Mouse (Mus musculus) thymus, adult 2 months (tissue): ENCODE measurements around the gene Utp20. TPM values are rescaled to one million over a fixed set of nuclear protein-coding genes. Genes with fewer than 3 reads are reported as not detected.
"Not testable (repeated sequence)": the region's sequence is repeated elsewhere in the genome, so short reads cannot be mapped to it uniquely, and the experiment has no call there.

Source experiments
- DNase-seq: peaks from one replicate; pipeline ENCODE4 v3.0.0; 2021
- H3K27ac ChIP-seq: fragments of 200-500 bp; 2 replicates; pipeline ENCODE4 v1.5.1; 2012; ENCODE audit warnings: low read length, control low read depth; ENCODE audit not compliant: control insufficient read depth, insufficient read depth
- H3K27me3 ChIP-seq: fragments of 200-500 bp; 2 replicates; pipeline ENCODE4 v1.6.1; 2012; ENCODE audit warnings: mild to moderate bottlenecking, low read length, moderate library complexity, mixed read lengths; ENCODE audit not compliant: control insufficient read depth, insufficient read depth
- H3K36me3 ChIP-seq: fragments of 200-500 bp; 2 replicates; pipeline ENCODE4 v1.6.1; 2012; ENCODE audit warnings: mild to moderate bottlenecking, low read length, moderate library complexity; ENCODE audit not compliant: control insufficient read depth, insufficient read depth
- H3K4me1 ChIP-seq: fragments of 200-500 bp; replicated peaks from 2 replicates; pipeline ENCODE4 v1.6.1; 2012; ENCODE audit warnings: low read length; ENCODE audit not compliant: control insufficient read depth, insufficient read depth
- H3K4me3 ChIP-seq: fragments of 200-500 bp; 2 replicates; pipeline ENCODE4 v1.5.1; 2012; ENCODE audit warnings: mild to moderate bottlenecking, low read length, control low read depth, moderate library complexity; ENCODE audit not compliant: control insufficient read depth, insufficient read depth
- CTCF ChIP-seq: fragments of 200-500 bp; IDR thresholded peaks from 2 replicates; pipeline ENCODE4 v1.5.1; 2012; ENCODE audit warnings: mild to moderate bottlenecking, control low read depth, low read length, moderate library complexity, borderline replicate concordance; ENCODE audit not compliant: control insufficient read depth, poor library complexity, insufficient read depth; ENCODE audit errors: extremely low read depth
- POLR2A ChIP-seq: fragments of 200-500 bp; IDR thresholded peaks from 2 replicates; pipeline ENCODE4 v1.6.1; 2012; ENCODE audit warnings: mild to moderate bottlenecking, low read length, control low read depth, moderate library complexity; ENCODE audit not compliant: control insufficient read depth, poor library complexity, insufficient read depth; ENCODE audit errors: extremely low read depth
- WGBS: fragments of 180-500 bp; shearing (Covaris S2); methylation state at CpG from one replicate; pipeline ENCODE4 v1.1.7; 2018; 5-methylcytosine and 5-hydroxymethylcytosine counted together
- polyA plus RNA-seq: library from polyadenylated mRNA; depleted of rRNA; stranded (reverse); fragments of >200 nt; gene quantifications from 2 replicates; pipeline ENCODE4 v1.2.3, GENCODE M21; 2012

The Utp20 gene
- polyA plus RNA-seq, 1 experiment: 6.6 TPM

GRCm38 (mm10) chr10:88794606-88795005, 32.0 kb downstream of the Utp20 start:
- Histone ChIP-seq H3K4me3 (no peak overlapping the region), H3K4me1 (no peaks in the 10 kb centered on the region), H3K36me3 (no peaks in the 10 kb centered on the region; the same call in 1 of the 2 replicates), H3K27ac (no peak overlapping the region), H3K27me3 (no peaks in the 10 kb centered on the region)
- no peak for DNase-seq
- WGBS: 97% methylated on average over 8 of the region's 8 CpGs
- TF ChIP-seq CTCF: no peak
- TF ChIP-seq POLR2A: no peak

DNA sequence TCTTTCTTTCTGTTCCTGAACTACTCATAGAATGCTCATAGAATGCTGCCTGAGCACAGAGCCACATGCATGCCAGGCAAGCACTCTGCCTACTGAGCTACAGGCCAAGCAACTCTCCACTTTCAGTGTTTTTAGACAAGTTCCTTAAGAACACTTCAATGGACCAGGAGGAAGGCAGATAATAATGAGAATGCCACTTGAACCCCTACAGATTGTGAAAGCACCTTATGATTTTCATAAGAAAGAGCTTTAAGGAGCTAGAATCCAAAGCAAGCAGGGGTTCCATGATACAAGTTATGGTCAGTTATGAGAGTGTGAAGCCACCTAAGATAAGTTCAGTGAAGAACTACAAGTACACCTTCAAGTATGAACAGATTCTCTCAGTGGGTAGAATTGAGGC, 32.9 kb downstream of the Utp20 start:
- no peak for DNase-seq
- Histone ChIP-seq H3K4me1 (no peaks in the 10 kb centered on the region), H3K27me3 (no peaks in the 10 kb centered on the region), H3K27ac (no peak overlapping the region), H3K4me3 (no peak overlapping the region), H3K36me3 (no peaks in the 10 kb centered on the region; the same call in 1 of the 2 replicates)
- TF ChIP-seq CTCF (no peak), POLR2A (no peak)

DNA sequence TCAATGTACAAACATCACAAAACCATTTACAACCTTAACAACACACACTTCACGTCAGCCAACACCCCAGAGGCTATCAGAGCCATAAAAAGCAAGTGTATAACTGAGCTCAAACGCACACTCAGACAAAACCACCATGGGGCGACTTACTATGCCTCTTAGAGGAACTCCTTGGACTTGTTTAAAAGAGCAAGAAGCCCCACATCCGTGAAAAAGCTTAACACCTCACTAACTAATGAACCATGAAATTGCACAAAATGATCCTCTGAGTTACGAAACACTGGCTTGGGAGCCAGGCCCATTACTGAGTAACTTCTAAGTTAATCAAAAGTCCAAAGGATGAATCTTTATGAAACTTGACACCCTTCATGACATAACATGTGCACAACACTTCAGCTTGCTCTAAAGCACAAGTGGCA, 42.1 kb downstream of the Utp20 start:
- DNase-seq: no peak
- Histone ChIP-seq H3K36me3 (peaks cover 5% of the 10 kb centered on the region), H3K27ac (no peak overlapping the region), H3K4me1 (no peaks in the 10 kb centered on the region), H3K4me3 (no peak overlapping the region), H3K27me3 (no peaks in the 10 kb centered on the region)
- 93% methylated on average over 5 of the region's 5 CpGs for WGBS
- TF ChIP-seq POLR2A (no peak), CTCF (no peak)

GRCm38 (mm10) chr10:88783941-88784340, 42.7 kb downstream of the Utp20 start:
- DNase-seq: no peak
- Histone ChIP-seq H3K36me3 (peaks cover 5% of the 10 kb centered on the region), H3K4me1 (no peaks in the 10 kb centered on the region), H3K4me3 (no peak overlapping the region), H3K27ac (no peak overlapping the region), H3K27me3 (no peaks in the 10 kb centered on the region)
- 96% methylated on average over 5 of the region's 5 CpGs for WGBS
- TF ChIP-seq CTCF (no peak), POLR2A (no peak)

DNA sequence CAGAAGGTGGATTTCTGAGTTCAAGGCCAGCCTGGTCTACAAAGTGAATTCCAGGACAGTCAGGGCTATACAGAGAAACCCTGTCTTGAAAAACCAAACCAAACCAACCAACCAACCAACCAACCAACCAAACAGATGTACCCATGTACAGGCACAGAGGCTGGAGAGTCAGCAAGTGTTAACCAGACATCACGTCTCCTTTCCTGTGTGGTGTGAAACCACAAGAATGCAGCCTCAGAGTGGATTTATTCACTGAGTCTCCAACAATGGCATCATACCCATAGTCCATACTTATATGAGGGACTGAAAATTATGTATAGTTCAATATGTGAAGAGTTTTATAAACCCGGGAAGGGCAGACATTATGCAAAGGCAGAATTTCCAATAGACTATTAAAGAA, 43.5 kb downstream of the Utp20 start:
- WGBS: 77% methylated on average over 2 of the region's 2 CpGs
- not testable (repeated sequence) for H3K4me3 ChIP-seq, H3K27me3 ChIP-seq, H3K27ac ChIP-seq, DNase-seq, H3K4me1 ChIP-seq, H3K36me3 ChIP-seq

DNA sequence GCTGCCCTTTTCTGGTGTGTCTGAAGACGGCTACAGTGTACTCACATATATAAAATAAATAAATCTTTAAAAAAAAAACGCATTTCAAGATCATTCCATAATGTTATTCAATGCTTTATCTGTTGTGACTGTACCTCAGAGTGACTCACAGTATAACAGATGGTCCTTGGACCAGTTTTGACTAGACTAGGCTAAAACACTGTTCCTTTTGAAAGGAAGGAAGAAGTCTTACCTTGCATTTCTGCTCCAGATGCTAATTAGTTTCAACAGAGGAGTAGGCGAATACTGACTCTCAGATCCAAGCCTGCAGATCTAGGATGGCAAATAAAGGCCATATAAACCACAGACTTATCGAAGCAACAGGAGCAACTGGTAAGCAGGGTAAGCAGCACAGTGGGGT, 45.9 kb downstream of the Utp20 start:
- H3K27ac ChIP-seq: no peak overlapping the region
- no peaks in the 10 kb centered on the region for H3K27me3 ChIP-seq
- no peak overlapping the region for H3K4me3 ChIP-seq
- no peak for DNase-seq
- WGBS: 95% methylated on average over 4 of the region's 4 CpGs
- no peaks in the 10 kb centered on the region for H3K4me1 ChIP-seq
- TF ChIP-seq CTCF: no peak
- no peak for TF ChIP-seq POLR2A
- H3K36me3 ChIP-seq: peaks cover 3% of the 10 kb centered on the region; the same call in 1 of the 2 replicates

DNA sequence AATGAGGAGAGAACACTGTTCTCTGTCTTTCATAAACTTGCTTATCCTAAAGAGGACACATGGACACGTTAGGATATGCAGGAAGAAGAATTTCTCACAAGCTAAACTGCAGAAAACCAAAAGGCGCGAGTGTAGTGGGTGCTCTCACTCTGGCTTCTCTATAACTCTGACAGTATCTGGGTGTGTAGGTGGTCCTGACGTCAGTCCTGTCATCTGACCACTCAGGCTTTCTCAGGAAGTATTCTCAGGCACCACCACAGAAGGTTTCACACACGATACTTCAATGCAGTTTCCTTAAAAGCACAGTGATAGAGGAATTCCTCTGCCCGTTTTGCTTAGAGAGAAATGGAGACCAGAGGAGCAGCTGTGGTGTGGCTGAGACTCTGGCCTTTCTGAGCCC, 50.4 kb downstream of the Utp20 start:
- H3K4me3 ChIP-seq: no peak overlapping the region
- TF ChIP-seq CTCF (no peak), POLR2A (no peak)
- no peak for DNase-seq
- H3K27me3 ChIP-seq: no peaks in the 10 kb centered on the region
- no peaks in the 10 kb centered on the region for H3K4me1 ChIP-seq
- 92% methylated on average over 6 of the region's 6 CpGs for WGBS
- peaks cover 3% of the 10 kb centered on the region; the same call in 1 of the 2 replicates for H3K36me3 ChIP-seq
- no peak overlapping the region for H3K27ac ChIP-seq

DNA sequence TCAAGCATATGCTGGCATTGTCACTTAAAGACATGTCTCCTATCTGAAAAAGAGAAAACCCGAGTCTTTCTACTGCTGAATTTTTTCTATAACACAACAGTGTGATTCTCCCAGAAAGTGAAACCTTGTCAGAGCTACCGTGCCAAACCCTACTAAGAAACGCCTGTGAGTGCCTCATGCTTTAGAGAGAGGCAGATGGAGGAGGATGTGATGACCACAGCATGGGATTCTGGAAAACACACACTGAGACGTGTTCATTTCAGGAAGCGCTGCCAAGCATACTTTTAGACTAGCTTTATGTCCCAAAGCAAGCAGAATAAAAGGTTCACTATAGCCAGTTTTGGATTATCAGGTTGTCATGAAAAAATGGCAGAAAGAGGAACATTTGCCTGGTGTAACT, 53.6 kb downstream of the Utp20 start:
- H3K4me1 ChIP-seq, H3K4me3 ChIP-seq, H3K27ac ChIP-seq, H3K36me3 ChIP-seq, DNase-seq, H3K27me3 ChIP-seq: not testable (repeated sequence)
- WGBS: 93% methylated on average over 5 of the region's 5 CpGs
